Mouse (Mus musculus) stomach, postnatal 0 days (tissue): ENCODE measurements at regions not wholly inside any gene's neighbourhood (a gene's known extent, or its start where the extent isn't known, plus 50 kb on each side); places are given as distances from the start of the nearest gene placed in this dataset.

Experiments
- CTCF ChIP-seq: IDR thresholded peaks from 2 replicates; pipeline ENCODE4 v1.5.1; 2016; ENCODE audit warnings: antibody characterized with exemption, low read depth, mild to moderate bottlenecking, moderate library complexity
- EP300 ChIP-seq: optimal IDR thresholded peaks from 2 replicates; pipeline ENCODE3; 2016; ENCODE audit warnings: antibody characterized with exemption

DNA sequence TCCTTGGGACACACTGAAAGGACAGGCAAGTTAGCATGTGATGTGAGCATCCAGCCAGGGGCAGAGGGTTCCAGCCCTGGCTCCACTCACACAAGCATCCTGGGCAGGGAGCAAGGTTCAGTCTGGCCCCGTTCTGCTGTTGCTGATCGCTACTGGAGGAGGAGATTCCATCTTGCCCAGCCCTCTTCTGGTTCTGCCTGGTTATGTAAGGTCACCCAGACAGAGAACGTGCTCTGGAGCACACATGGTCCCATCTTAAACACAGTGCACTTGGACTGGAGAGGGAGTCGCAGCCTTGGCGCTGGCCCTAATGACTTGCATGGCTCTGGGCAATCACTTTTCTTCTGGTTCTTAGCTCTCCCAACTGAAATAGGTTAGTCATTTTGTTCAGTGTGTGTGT, 96.2 kb upstream of the Tnp1 start:
- TF ChIP-seq CTCF: no peak
- TF ChIP-seq EP300: no peak
